Mouse (Mus musculus): ENCODE data around the gene Sft2d1. TPM values are rescaled to one million over a fixed set of nuclear protein-coding genes. Genes with fewer than 3 reads are reported as not detected.
A peak's percentile ranks its signal among the peaks of the same experiment; 100 is the strongest.

Gene Sft2d1
- polyA plus RNA-seq, 1 experiment from 2014 or later, result 173 TPM

DNA sequence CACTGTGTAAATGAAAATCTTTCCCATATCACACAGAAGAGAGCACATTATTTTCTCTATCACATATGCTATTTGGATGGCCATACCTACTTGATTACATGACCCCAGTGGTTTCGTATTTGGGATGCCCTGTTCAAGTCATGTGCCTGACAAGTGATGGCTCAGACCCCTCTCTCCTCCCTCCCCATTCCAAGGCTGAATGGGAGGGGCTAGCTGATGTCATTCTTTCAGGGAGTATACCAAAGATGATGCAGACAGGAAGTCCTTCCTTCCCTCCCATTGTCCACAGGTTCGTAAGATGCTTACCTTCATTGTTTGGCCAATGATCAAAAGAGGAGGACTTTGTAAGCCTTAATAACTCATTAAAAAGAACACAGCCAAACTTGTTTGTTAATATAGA is 58.3 kb downstream of the Sft2d1 start:
- no peak for ATAC-seq (ENCODE audit: low FRiP score, low read depth)
- Histone ChIP-seq H3K9me3 (no peaks in the 10 kb centered on the region), H3K36me3 (no peaks in the 10 kb centered on the region), H3K4me1 (replicated peaks) (peaks cover 67% of the 10 kb centered on the region), H3K9ac (no peak overlapping the region), H3K27ac (replicated peaks) (peak overlapping the region; percentile 99), H3K4me2 (peak overlapping the region; percentile 41; the same call in 1 of the 2 replicates), H3K27me3 (no peaks in the 10 kb centered on the region), H3K4me3 (no peak overlapping the region)
- WGBS, result 31% methylated on average over 2 of the region's 2 CpGs

DNA sequence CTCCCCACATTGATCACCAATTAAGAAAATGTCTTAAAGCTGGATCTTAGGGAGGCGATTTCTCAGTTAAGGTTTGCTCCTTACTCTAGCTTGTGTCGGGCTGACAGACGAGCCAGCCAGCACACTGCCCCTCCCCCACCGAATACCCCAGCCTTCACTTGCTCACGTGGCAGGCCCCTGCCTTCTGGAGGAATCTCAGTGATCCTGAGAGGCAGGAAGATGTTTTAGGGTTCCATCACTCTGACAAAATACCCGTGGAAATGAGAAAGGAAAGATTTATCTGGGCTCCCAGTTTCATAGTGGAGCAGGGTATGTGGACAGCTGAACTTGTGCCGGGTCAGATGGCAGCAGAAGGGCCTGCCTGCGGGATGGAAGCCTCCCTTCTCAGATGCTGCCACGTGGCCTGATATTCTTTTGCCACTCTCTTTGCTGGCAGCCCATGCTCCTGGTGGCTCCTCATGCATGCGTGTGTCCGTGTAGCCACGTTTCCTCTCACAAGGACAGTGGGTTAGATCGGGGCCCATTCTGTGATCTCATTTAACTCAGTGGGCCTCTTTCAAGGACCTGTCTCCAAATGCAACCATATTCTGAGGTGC is 59.8 kb downstream of the Sft2d1 start:
- Histone ChIP-seq H3K4me3 (no peak overlapping the region), H3K9ac (no peak overlapping the region; the same call in 1 of the 2 replicates), H3K4me2 (no peak overlapping the region), H3K27me3 (no peaks in the 10 kb centered on the region), H3K9me3 (no peaks in the 10 kb centered on the region), H3K36me3 (no peaks in the 10 kb centered on the region), H3K4me1 (replicated peaks) (peaks cover 71% of the 10 kb centered on the region), H3K27ac (replicated peaks) (peak overlapping the region; percentile 91)
- WGBS, result 14% methylated on average over 13 of the region's 13 CpGs
- no peak for ATAC-seq (ENCODE audit: low FRiP score, low read depth)

DNA sequence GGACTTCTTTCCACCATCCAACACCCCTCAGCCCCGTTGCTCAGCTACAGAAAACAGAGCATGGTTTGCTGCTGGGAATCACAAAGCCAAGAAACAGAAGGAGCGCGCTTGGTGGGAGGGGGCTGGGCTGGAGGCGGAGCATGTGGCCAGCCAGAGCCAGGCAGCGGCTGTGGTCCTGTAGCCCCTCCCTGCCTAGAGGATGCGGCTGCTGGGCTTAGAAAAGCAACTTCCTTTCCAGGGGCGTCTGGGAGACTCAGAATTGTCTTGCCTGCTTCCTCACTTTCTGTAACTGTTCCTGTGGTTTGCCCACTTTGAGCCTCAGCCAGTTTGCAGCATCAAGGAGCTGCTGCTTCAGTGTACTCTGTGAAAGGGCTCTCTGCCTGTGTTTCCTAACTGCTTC is 60.9 kb downstream of the Sft2d1 start:
- 0% methylated on average over 7 of the region's 7 CpGs for WGBS
- Histone ChIP-seq H3K27ac (replicated peaks) (peak overlapping the region; percentile 91), H3K4me2 (peak overlapping the region; percentile 59), H3K4me3 (peak overlapping the region; percentile 37), H3K9me3 (no peaks in the 10 kb centered on the region), H3K9ac (peak overlapping the region; percentile 54), H3K27me3 (no peaks in the 10 kb centered on the region), H3K36me3 (no peaks in the 10 kb centered on the region), H3K4me1 (replicated peaks) (peaks cover 63% of the 10 kb centered on the region)
- peak; percentile 83 for ATAC-seq (ENCODE audit: low FRiP score, low read depth)

DNA sequence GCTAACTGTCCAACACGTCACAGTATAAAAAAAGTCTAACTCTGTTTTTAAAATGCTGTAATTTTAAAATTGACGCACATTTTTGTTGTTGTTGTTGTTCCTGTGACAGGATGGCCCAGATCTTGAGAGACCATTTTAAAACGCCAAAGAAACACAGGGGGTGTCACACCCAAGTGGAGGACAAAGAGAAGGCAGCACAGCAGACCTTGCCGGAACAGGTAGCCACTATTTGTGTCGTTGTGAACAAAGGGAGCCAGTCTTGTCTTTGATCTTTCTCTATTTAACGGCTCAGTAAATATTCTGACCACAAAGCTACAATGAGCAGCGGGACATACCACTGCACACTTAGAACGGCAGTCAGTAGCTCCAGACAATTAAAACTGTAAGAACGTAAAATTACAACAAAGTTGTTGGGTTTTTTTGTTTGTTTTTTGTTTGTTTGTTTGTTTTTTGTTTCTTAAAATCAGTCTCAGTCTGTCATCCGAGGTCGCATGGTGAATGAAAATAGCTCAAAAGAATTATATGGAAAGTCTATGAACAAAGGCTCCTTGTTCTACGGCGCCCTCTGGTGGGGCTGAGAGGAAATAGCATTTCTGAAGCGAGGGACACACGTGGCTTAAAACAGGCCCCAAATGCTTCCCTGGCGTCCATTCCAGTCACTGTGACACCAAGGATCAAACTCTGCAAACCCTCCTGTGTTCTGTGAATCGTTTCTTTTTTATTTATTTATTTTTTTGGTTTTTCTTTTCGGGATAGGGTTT is 61.6 kb downstream of the Sft2d1 start:
- ATAC-seq (ENCODE audit: low FRiP score, low read depth), result no peak; the same call in 1 of the 2 replicates
- no peaks in the 10 kb centered on the region for H3K27me3 ChIP-seq
- peak overlapping the region; percentile 91 for H3K27ac ChIP-seq (replicated peaks)
- H3K9me3 ChIP-seq, result no peaks in the 10 kb centered on the region
- under 1% methylated on average over 18 of the region's 18 CpGs for WGBS
- peak overlapping the region; percentile 54 for H3K9ac ChIP-seq
- no peaks in the 10 kb centered on the region for H3K36me3 ChIP-seq
- peak overlapping the region; percentile 37 for H3K4me3 ChIP-seq
- H3K4me1 ChIP-seq (replicated peaks), result peaks cover 57% of the 10 kb centered on the region
- H3K4me2 ChIP-seq, result peak overlapping the region; percentile 59

Other genes with a start within 250 kb of the Sft2d1 start
- 0.57 TPM in 1 of 2 replicates, not detected in the other for gene Gm49673, start 163.3 kb upstream of the Sft2d1 start, polyA plus RNA-seq (2015; fragmentation: Nextera tagmentation; extraction: Ambion mirVana)
- gene Rnaset2a, start 163.0 kb upstream of the Sft2d1 start, polyA plus RNA-seq (2015; fragmentation: Nextera tagmentation; extraction: Ambion mirVana), result 17.6 and 17.7 TPM in 2 replicates
- gene Fgfr1op, start 145.6 kb upstream of the Sft2d1 start, polyA plus RNA-seq (2015; fragmentation: Nextera tagmentation; extraction: Ambion mirVana), result 27.8 and 28.6 TPM in 2 replicates
- not detected in 2 replicates for gene Ccr6, start 75.1 kb upstream of the Sft2d1 start, polyA plus RNA-seq (2015; fragmentation: Nextera tagmentation; extraction: Ambion mirVana)
- 341 and 365 TPM in 2 replicates for gene Mpc1, start 28.2 kb upstream of the Sft2d1 start, polyA plus RNA-seq (2015; fragmentation: Nextera tagmentation; extraction: Ambion mirVana)
- gene Prr18, start 26.4 kb downstream of the Sft2d1 start, polyA plus RNA-seq (2015; fragmentation: Nextera tagmentation; extraction: Ambion mirVana), result 18.4 and 23.1 TPM in 2 replicates
- gene T2, start 44.9 kb downstream of the Sft2d1 start, polyA plus RNA-seq (2015; fragmentation: Nextera tagmentation; extraction: Ambion mirVana), result 0.54 and 0.58 TPM in 2 replicates
- gene T, start 123.3 kb downstream of the Sft2d1 start, polyA plus RNA-seq (2015; fragmentation: Nextera tagmentation; extraction: Ambion mirVana), result 0.12 and 0.47 TPM in 2 replicates
- 12.8 and 13.0 TPM in 2 replicates for gene Pde10a, start 214.3 kb downstream of the Sft2d1 start, polyA plus RNA-seq (2015; fragmentation: Nextera tagmentation; extraction: Ambion mirVana)

Measured in hindbrain, embryonic 15.5 days (tissue).